Mouse (Mus musculus): ENCODE results near the gene Hba-a2.
A peak's percentile ranks its signal among the peaks of the same experiment; 100 is the strongest.

Hba-a2 gene

GRCm38 (mm10) chr11:32320507-32321195, 24.4 kb downstream of the Hba-a2 start:
- no peak for DNase-seq (ENCODE audit: low spot score in 2 of 2)

GRCm38 (mm10) chr11:32321196-32321565, 24.9 kb downstream of the Hba-a2 start:
- peak; percentile 31 to 59 for DNase-seq (ENCODE audit: low spot score in 2 of 2)

- DNase-seq (ENCODE audit: low spot score in 2 of 2) = peak; percentile 89 to 94
Observed at GRCm38 (mm10) chr11:32324609-32325008, 28.3 kb downstream of the Hba-a2 start.

- DNase-seq (ENCODE audit: low spot score in 2 of 2) = no peak
Observed at GRCm38 (mm10) chr11:32331075-32331474, 34.8 kb downstream of the Hba-a2 start.

- DNase-seq (ENCODE audit: low spot score in 2 of 2) = no peak
Observed at GRCm38 (mm10) chr11:32331861-32332260, 35.6 kb downstream of the Hba-a2 start.

- no peak for DNase-seq (ENCODE audit: low spot score in 2 of 2)
Observed at GRCm38 (mm10) chr11:32333235-32333634, 36.9 kb downstream of the Hba-a2 start.

- DNase-seq (ENCODE audit: low spot score in 2 of 2) = no peak
Observed at GRCm38 (mm10) chr11:32336435-32336907, 40.2 kb downstream of the Hba-a2 start.

GRCm38 (mm10) chr11:32339131-32339531, 42.8 kb downstream of the Hba-a2 start:
- no peak for DNase-seq (ENCODE audit: low spot score in 2 of 2)

- peak in 1 of 2 experiments; percentile 56 for DNase-seq (ENCODE audit: low spot score in 2 of 2)
Observed at GRCm38 (mm10) chr11:32340476-32341473, 44.5 kb downstream of the Hba-a2 start.

- DNase-seq (ENCODE audit: low spot score in 2 of 2) = peak in 1 of 2 experiments; percentile 52
Observed at GRCm38 (mm10) chr11:32342770-32343191, 46.5 kb downstream of the Hba-a2 start.

- no peak for DNase-seq (ENCODE audit: low spot score in 2 of 2)
Observed at GRCm38 (mm10) chr11:32343350-32343749, 47.1 kb downstream of the Hba-a2 start.

- no peak for DNase-seq (ENCODE audit: low spot score in 2 of 2)
Observed at GRCm38 (mm10) chr11:32345504-32346297, 49.4 kb downstream of the Hba-a2 start.
